Mouse (Mus musculus) liver, adult 2 months (tissue): Measurements from ENCODE around the gene Dst. TPM values are rescaled to one million over a fixed set of nuclear protein-coding genes. Genes with fewer than 3 reads are reported as not detected.

Source experiments
- DNase-seq: peaks from one replicate; pipeline ENCODE4 v3.0.0-alpha.2; 2011; ENCODE audit warnings: low read depth, low spot score; ENCODE audit errors: extremely low read depth
- H3K27ac ChIP-seq: fragments of 200-500 bp; replicated peaks from 2 replicates; pipeline ENCODE4 v1.5.1; 2012; ENCODE audit warnings: low read depth, mild to moderate bottlenecking, control low read depth, inconsistent platforms, low read length; ENCODE audit not compliant: insufficient read depth
- H3K27me3 ChIP-seq: fragments of 200-500 bp; 2 replicates; pipeline ENCODE4 v1.6.1; 2012; ENCODE audit warnings: mild to moderate bottlenecking, moderate library complexity, low read length, inconsistent platforms; ENCODE audit not compliant: control insufficient read depth, insufficient read depth
- H3K36me3 ChIP-seq: fragments of 200-500 bp; 2 replicates; pipeline ENCODE4 v1.6.1; 2012; ENCODE audit warnings: low read length, inconsistent platforms; ENCODE audit not compliant: control insufficient read depth, insufficient read depth
- H3K4me1 ChIP-seq: fragments of 200-500 bp; 2 replicates; pipeline ENCODE4 v1.6.1; 2011; ENCODE audit warnings: low read length; ENCODE audit not compliant: control insufficient read depth, insufficient read depth
- H3K4me3 ChIP-seq: fragments of 200-500 bp; 2 replicates; pipeline ENCODE4 v1.5.1; 2011; ENCODE audit warnings: low read depth, mild to moderate bottlenecking, control low read depth, low read length, moderate library complexity; ENCODE audit not compliant: insufficient read depth
- H3K79me2 ChIP-seq: fragments of 200-500 bp; 2 replicates; pipeline ENCODE4 v1.6.1; 2012; ENCODE audit warnings: inconsistent platforms, mild to moderate bottlenecking, low read length, moderate library complexity; ENCODE audit not compliant: control insufficient read depth, insufficient read depth
- H3K9ac ChIP-seq: fragments of 200-500 bp; 2 replicates; pipeline ENCODE4 v1.6.1; 2012; ENCODE audit warnings: low read depth, mild to moderate bottlenecking, control low read depth, inconsistent platforms, low read length
- CTCF ChIP-seq: fragments of 200-500 bp; IDR thresholded peaks from 2 replicates; pipeline ENCODE4 v1.5.1; 2011; ENCODE audit warnings: low read depth, low read length, control low read depth
- POLR2A ChIP-seq: fragments of 200-500 bp; IDR thresholded peaks from 2 replicates; pipeline ENCODE4 v1.6.1; 2011; ENCODE audit warnings: low read length, control low read depth; ENCODE audit not compliant: insufficient read depth; ENCODE audit errors: extremely low read depth
- WGBS: fragments of 180-500 bp; shearing (Covaris S2); methylation state at CpG from one replicate; pipeline ENCODE4 v1.1.7; 2018; 5-methylcytosine and 5-hydroxymethylcytosine counted together
- polyA plus RNA-seq: library from polyadenylated mRNA; depleted of rRNA; stranded (reverse); fragments of >200 nt; gene quantifications from 2 replicates; pipeline ENCODE4 v1.2.3, GENCODE M21; 2012
- total RNA-seq: library from RNA; depleted of rRNA; stranded (reverse); fragments of >200 nt; gene quantifications from 2 replicates; pipeline ENCODE4 v1.2.3, GENCODE M21; 2014

The Dst gene
- total and polyA plus RNA-seq, 2 experiments, result 10.5 to 53.6 TPM

DNA sequence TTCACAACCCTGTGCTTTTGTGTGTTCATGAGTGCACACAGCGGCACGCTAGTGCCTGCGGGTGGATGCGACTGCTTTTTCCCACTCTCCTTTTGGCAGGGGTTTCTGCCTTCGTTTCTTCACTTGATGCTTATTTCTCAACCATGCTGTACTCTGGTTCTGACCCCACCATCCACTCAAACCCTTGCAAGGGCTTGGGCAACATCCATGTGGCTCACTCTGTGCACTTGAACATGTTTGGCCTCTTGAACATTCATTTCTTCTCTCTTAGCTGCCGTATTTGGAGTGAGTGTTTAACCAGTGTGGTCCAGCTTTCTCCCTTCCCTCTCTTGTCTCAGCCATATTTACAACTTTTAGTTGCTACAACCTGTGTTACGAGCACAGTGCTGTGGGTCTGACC is 236.8 kb downstream of the Dst start:
- H3K27ac ChIP-seq, result no peak overlapping the region
- no peaks in the 10 kb centered on the region for H3K36me3 ChIP-seq
- TF ChIP-seq CTCF (no peak), POLR2A (no peak)
- H3K4me3 ChIP-seq, result no peak overlapping the region
- peaks cover 3% of the 10 kb centered on the region for H3K79me2 ChIP-seq
- WGBS, result 92% methylated on average over 7 of the region's 7 CpGs
- no peaks in the 10 kb centered on the region for H3K4me1 ChIP-seq
- H3K27me3 ChIP-seq, result no peaks in the 10 kb centered on the region
- DNase-seq, result no peak
- H3K9ac ChIP-seq, result no peak overlapping the region

GRCm38 (mm10) chr1:34148039-34148438 is 240.0 kb downstream of the Dst start:
- no peak overlapping the region for H3K4me3 ChIP-seq
- no peak overlapping the region for H3K27ac ChIP-seq
- no peaks in the 10 kb centered on the region for H3K36me3 ChIP-seq
- H3K4me1 ChIP-seq, result no peaks in the 10 kb centered on the region
- TF ChIP-seq POLR2A, result no peak
- TF ChIP-seq CTCF, result no peak
- H3K27me3 ChIP-seq, result no peaks in the 10 kb centered on the region
- H3K79me2 ChIP-seq, result peaks cover 2% of the 10 kb centered on the region
- H3K9ac ChIP-seq, result no peak overlapping the region
- DNase-seq, result no peak
- WGBS, result 97% methylated on average over 11 of the region's 11 CpGs

GRCm38 (mm10) chr1:34150416-34151093 is 242.5 kb downstream of the Dst start:
- Histone ChIP-seq H3K27ac (no peak overlapping the region), H3K27me3 (no peaks in the 10 kb centered on the region), H3K9ac (no peak overlapping the region), H3K4me3 (no peak overlapping the region), H3K79me2 (no peaks in the 10 kb centered on the region), H3K4me1 (no peaks in the 10 kb centered on the region), H3K36me3 (no peaks in the 10 kb centered on the region)
- no peak for TF ChIP-seq CTCF
- no peak for TF ChIP-seq POLR2A
- WGBS, result 83% methylated on average over 10 of the region's 10 CpGs
- DNase-seq, result no peak

DNA sequence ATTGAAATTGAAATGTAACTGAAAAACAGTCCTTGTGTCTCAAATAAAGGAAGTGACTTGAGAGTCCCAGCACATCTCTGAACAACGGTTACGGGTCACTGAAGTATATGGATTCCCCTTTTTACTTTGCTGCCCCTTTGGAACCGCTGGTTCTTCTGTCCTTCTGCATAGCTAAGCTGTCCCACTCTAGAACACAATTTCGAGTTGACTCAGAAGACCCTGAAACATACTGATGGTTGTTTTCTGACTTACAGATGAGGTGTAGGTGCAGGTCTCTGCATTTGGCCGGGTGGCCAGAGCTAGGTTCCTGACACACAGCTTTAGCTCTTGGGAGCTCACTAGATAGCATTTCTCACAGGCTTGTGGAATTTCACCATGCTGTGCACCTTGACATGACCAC is 244.7 kb downstream of the Dst start:
- no peak for DNase-seq
- H3K4me3 ChIP-seq, result no peak overlapping the region
- no peaks in the 10 kb centered on the region for H3K27me3 ChIP-seq
- WGBS, result 89% methylated on average over 5 of the region's 5 CpGs
- no peaks in the 10 kb centered on the region for H3K36me3 ChIP-seq
- no peak for TF ChIP-seq CTCF
- TF ChIP-seq POLR2A, result no peak
- no peaks in the 10 kb centered on the region for H3K79me2 ChIP-seq
- H3K27ac ChIP-seq, result no peak overlapping the region
- no peak overlapping the region for H3K9ac ChIP-seq
- no peaks in the 10 kb centered on the region for H3K4me1 ChIP-seq

GRCm38 (mm10) chr1:34156058-34156457 is 248.0 kb downstream of the Dst start:
- H3K4me1 ChIP-seq, result no peaks in the 10 kb centered on the region
- TF ChIP-seq POLR2A, result no peak
- no peak for TF ChIP-seq CTCF
- H3K27me3 ChIP-seq, result no peaks in the 10 kb centered on the region
- H3K4me3 ChIP-seq, result no peak overlapping the region
- no peak overlapping the region for H3K27ac ChIP-seq
- no peak for DNase-seq
- no peaks in the 10 kb centered on the region for H3K79me2 ChIP-seq
- no peaks in the 10 kb centered on the region; the same call in 1 of the 2 replicates for H3K36me3 ChIP-seq
- 89% methylated on average over 7 of the region's 7 CpGs for WGBS
- H3K9ac ChIP-seq, result no peak overlapping the region

GRCm38 (mm10) chr1:34157702-34158101 is 249.7 kb downstream of the Dst start:
- TF ChIP-seq POLR2A (no peak), CTCF (no peak)
- Histone ChIP-seq H3K27me3 (no peaks in the 10 kb centered on the region), H3K79me2 (no peaks in the 10 kb centered on the region), H3K27ac (no peak overlapping the region), H3K36me3 (no peaks in the 10 kb centered on the region; the same call in 1 of the 2 replicates), H3K4me3 (no peak overlapping the region), H3K9ac (no peak overlapping the region), H3K4me1 (no peaks in the 10 kb centered on the region)
- no peak for DNase-seq
- 92% methylated on average over 10 of the region's 10 CpGs for WGBS
